Mouse (Mus musculus): ENCODE measurements around the gene Pcyt2.

- no peak for TF ChIP-seq CTCF (IDR thresholded peaks at IDR 0.05; ENCODE audit: extremely low read depth, insufficient read length, insufficient replicate concordance, low read depth, low read length)
- no peak for TF ChIP-seq POLR2A (IDR thresholded peaks at IDR 0.05; ENCODE audit: low read depth, low read length)
Observed at GRCm38 (mm10) chr11:120662759-120663158, 45.0 kb upstream of the Pcyt2 start.

Data from small intestine, adult 2 months (tissue).